Comparison of ENCODE assay signal across 9 mouse cellular contexts in the genomic region with DNA sequence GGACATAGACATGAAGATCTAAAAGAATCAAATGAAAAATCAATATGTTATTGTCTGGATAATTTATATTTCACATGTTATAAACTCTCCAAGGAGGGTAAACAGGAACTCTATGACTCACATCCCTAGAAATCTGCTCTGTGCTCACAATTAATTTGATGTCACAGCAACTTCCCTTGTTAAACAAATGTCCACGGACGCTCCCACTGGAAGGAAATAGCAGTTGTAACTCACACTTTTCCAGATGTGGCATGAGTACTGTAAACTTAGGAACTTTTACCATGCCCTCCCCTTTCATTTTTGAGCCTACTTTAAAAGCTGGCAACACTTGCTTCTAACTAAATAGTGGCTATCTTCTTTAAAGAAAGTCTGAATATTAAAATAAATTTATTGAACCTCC.
DNase-seq lines count a peak whose midpoint lies in the region.
"Had no signal": no experiment of that assay in that cellular context is flagged by ENCODE, and none has a peak within 500 bp of the region (broad histone marks: within the 10 kb centered on the region; RNA-seq: fewer than 3 reads in every experiment).

No protein-coding gene starts in this region.

- intact Hi-C loops in heart, postnatal 36 days (cut with DNase I) = loop anchor here (1.0 to 5.0 kb wide), 5 partner anchors 30 to 153 kb away; partner anchors contain the start of gene Cavin2

- peak; percentile 98 for DNase-seq in heart, adult 11 months
- no peak for DNase-seq in heart, postnatal 36 days
- peak; percentile 64 for DNase-seq in kidney, adult 9 months
- DNase-seq in kidney, adult 18-20 months = no peak
- peak; percentile 15 for DNase-seq in kidney, postnatal 10 days
- DNase-seq in lung, postnatal 36 days = peak; percentile 69
- no peak for DNase-seq in layer of hippocampus, adult 18-20 months (ENCODE audit: low spot score in 2 of 2)
- DNase-seq: cerebellum, postnatal 36 days; liver, postnatal 0 days had no signal

Comparison
In these comparisons a context has a peak if more than half of its experiments do, and no peak if none do; other contexts are left out.
1. DNase-seq: peak in heart, adult 11 months (single experiment), kidney, adult 9 months (single experiment), kidney, postnatal 10 days (single experiment) and lung, postnatal 36 days (single experiment); none in heart, postnatal 36 days (0 of 2), kidney, adult 18-20 months (single experiment) and layer of hippocampus, adult 18-20 months (0 of 2).